Mouse (Mus musculus): Measurements from ENCODE around the gene Wwc2.

DNA sequence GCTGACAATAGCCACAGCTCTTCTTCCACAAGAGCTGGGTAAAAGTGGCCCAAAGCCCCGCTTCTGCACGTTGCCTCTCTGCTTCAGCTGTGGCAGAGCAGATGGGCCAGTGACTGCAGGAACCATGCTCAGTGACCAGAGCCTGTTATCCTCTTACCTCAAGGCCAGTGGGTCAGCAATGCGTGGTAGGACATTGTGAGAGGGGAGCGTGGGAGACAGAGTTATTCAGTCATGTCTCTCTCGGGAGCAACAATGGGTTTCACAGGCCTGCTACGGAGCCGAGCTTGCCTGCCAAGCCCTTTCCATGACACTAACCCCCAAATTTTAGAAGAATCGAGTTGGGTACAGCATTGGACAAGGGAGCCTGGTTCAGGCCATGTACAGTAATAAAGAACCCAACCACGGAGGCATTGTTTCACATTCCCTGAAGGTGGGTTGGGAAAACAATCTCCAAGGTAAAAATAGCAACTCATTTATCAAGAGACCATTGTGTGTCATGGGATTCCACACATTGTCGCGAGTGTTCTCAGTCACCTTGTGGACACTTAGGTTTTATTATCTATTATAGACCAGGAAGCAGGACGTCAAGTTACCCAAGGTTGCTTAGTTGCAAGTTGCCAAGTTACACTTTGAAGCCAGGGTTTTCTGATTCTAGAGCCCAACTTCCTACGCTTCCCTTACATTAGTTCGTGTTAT, 180.6 kb downstream of the Wwc2 start:
- TF ChIP-seq CTCF (IDR thresholded peaks at IDR 0.05; ENCODE audit: low read depth, low read length) (no peak), POLR2A (IDR thresholded peaks at IDR 0.05; ENCODE audit: borderline replicate concordance, low read depth, low read length) (no peak)
